Mouse (Mus musculus): ENCODE measurements around the gene Sema3b. TPM values are rescaled to one million over a fixed set of nuclear protein-coding genes. Genes with fewer than 3 reads are reported as not detected.
A peak's percentile ranks its signal among the peaks of the same experiment; 100 is the strongest.

The Sema3b gene
- total RNA-seq, 2 experiments from 2014 or later = 16.2 to 18.8 TPM

DNA sequence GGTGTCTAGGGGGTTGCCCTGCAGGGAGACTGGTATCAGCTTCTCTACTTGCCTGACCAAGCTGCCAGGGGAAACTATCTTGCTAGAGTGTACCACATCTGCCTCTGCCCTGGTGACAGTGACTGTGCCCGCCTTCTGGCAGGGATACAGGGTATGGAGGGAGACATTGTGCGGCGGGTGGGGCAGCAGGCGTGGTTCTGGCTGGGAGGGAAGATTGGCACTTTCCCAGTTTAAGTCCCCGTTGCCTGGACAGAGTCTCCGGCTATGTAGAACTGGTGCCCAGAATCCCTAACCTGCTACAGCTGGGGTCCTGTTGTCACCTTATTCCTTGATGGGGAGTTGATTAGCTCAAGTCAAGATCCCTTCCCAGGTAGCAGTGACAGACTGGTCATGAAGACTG lies 23.4 kb upstream of the Sema3b start:
- peak; percentile 77 for DNase-seq

DNA sequence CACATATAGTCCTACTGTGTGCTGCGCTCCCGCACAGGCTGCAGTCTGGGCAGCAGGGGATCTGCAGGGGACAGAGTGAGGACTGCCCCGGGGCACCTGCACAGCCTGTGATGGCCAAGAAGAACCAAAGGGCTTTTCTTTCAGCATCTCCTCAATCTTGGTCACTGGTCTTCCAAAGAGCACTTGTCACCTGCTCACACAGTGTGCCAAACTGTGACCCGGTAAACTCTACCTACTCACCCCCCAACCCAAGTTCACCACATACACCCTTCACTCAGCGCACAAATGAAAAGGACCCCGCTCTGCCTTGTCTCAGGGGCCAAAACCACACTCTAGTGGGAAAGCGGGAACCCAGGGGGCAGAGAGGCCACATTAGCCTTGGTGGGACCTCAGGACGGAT lies 22.8 kb upstream of the Sema3b start:
- DNase-seq = no peak

- DNase-seq = no peak
Observed at GRCm38 (mm10) chr9:107631311-107631826, 22.3 kb upstream of the Sema3b start.

- no peak for DNase-seq
Observed at GRCm38 (mm10) chr9:107630576-107630975, 21.5 kb upstream of the Sema3b start.

DNA sequence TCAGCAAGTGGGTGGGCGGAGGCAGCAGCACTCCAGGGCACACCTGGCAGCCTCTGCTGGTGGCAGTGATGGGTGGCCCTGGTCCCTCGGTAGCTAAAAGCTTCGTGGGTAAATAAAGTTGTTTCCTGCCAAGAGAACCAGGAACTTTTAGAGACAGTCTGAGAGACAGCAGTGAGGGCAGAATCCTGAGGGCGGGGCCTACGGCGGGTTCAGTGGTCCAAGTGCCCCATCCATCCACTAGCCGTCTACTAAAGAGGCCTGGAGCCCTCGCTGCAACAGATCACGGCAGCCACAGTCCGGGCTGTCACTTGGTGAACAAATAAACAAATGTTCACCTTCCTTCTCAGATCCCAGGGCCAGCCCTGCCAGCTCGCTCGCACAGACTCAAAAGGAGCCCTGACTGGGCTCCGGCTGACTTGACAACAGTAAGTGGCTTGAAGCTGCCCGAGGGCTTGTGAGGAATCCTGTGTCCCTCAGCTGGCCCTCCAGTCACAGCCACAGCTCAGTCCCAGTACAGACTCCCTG lies 20.9 kb upstream of the Sema3b start:
- DNase-seq = no peak

GRCm38 (mm10) chr9:107629411-107629730 lies 20.3 kb upstream of the Sema3b start:
- no peak for DNase-seq

DNA sequence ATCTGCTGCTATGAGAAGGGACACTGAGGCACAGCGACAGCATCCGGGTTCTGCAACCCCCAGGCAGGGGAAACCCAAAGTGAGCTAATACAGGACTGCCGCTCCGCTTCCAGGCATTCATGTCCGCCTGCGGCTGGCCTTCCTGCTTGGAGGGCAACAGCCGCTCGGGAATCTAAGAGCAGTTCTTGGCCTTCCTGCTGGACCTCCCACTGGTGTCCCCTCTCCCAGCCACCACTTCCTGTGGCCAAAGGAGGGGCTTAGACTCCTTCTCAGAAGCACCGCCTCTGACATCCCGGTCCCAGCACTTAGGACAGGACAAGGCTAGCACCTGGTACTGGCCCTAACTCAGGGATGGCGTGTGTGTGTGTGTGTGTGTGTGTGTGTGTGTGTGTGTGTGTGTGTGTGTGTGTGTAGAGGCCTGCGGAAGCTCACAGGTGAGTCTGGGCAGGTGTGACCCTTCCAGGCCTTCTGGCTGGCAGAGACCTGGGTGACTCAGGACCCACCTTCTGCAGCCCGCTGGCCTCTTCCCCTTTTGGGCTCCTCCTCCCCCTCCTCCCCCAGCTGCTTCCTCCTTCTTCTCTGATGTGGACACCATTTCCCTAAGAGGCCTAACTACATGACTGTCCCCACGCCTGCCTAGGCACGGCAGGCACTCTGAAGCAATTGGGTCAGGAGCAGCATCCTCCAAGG lies 19.8 kb upstream of the Sema3b start:
- peak; percentile 69 for DNase-seq

DNA sequence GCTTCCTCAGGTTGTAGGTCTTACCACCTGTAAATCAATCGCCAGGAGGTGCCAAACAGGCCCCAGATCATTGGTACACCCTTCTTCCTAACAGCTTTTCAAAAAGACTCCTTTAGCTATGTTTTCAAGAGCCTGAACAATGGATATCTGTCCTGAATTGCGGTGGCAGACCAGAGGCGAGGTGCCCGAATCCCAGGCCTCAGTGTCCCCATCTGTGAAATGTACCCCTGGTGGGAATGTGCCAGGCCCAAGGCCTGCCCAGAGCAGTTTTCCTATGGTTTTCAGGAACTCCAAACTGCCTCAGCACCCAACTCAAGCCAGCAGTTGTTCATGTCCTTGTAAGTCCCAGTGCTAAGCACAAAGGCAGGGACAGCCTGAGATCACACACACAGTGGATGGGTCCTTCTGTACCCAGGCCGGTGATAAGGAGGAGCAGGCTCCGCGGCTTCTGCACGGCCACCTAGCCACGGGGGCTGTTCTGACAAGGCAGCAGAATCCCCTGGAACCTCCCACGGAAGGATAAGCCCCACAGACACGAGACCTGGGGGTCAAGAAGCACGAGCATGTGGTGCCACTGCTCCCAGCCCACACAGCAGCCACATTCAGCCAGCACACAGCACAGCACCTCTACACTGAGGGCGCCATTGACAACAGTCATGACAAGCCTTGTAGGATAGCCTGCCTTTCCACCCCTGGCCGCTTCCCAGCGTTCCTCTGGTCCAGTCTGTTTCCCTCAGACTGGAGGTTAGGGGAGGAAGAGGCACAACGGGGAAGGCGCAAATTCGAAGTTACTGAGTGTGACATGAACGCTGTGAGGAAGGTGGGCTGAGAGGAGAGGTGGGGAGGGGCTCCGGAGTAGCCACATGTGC lies 18.6 kb upstream of the Sema3b start:
- no peak for DNase-seq

DNA sequence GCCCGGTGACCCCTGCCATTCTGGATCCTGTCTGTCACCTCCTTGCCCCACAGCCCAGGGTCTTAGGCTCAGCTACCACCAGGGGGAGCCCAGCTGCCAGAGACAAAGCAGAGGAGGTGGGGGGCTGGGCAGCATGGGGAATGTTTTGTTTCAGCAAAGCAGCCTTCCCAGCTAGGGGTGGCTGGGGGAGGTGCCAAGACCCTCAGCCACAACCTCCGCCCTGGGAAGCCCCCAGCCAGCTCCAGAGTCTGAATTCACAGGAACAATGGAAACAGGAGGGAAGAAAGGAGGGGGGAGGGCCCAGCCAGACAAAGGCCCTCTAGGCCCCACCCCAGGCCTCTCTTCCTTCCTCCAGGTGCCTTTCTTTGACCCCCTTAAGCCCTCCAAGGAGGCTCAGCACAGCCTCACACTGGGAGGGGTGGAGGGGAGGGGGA lies 17.8 kb upstream of the Sema3b start:
- peak; percentile 95 for DNase-seq

- DNase-seq = no peak
Observed at GRCm38 (mm10) chr9:107626158-107626843, 17.3 kb upstream of the Sema3b start.

DNA sequence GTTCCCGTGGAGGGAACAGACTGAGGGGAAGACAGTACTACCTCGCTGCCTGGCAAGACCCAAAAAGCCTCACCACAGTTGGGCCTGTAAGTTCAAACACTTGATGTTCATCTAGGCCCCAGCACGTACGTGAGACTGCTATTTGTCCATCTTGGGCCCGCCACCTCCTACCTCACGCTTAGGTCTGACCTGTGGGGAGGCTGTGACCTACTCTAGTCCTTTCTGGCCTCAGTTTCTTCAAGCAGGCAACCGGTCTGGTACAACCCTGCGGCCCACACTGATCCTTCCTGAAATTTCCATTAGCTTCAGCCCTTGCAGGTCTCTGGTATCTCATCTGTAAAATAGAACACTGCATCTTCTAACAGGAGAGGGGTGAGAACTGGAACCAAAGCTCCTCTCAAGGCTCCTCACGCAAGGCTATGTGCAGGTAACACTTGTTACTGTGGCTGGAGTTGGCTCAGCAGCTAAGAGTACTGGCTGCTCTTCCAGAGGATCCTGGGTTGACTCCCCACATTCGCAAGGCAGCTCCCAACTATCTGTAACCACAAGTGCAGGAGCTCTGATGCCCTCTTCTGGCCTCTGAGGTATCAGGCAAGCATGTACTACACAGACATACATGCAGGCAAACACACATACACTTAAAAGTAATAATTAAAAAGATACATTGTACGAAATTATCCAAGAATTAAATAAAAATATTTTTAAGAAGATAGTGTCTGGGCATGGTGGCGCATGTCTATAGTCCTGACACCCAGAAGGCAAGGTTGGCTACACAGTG lies 16.5 kb upstream of the Sema3b start:
- no peak for DNase-seq

DNA sequence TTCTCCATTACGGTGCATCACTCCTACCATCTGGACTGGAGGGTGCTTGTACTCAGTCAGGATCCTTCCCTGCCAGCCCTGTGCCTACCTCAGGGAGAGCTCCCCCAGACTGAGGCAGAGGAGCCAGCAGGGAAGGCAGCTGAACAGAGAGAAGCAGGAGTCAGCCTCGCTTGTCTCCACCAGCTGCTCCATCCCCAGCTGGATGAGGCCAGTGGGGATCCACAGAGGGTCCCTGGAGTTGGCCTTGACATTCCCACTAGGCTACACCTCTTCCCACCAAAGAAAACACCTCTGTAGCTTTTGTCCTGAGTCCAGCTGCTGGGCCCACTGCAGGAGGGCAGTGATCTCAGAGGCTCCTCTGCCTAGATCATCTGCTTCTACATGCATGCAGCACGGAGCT lies 15.9 kb upstream of the Sema3b start:
- no peak for DNase-seq

- DNase-seq = no peak
Observed at GRCm38 (mm10) chr9:107624539-107624938, 15.5 kb upstream of the Sema3b start.

DNA sequence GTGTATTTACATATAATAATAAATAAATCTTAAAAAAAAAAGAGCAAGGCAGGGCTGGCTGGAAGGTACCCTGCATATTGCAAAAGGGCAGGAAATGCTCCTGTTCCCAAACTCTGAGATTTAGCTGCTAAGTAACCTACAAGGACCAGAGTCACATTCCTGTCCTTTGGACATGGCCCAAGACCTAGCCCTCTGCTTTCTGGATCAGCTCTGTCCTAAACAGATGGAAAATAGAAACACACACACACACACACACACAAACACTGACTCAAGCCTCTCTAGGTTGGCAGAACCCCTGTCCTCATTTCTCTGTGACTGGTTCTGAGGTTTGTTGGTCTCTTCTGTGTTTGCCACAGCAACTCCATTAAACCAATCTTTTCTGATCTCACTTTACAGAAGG lies 11.9 kb upstream of the Sema3b start:
- DNase-seq = no peak

DNA sequence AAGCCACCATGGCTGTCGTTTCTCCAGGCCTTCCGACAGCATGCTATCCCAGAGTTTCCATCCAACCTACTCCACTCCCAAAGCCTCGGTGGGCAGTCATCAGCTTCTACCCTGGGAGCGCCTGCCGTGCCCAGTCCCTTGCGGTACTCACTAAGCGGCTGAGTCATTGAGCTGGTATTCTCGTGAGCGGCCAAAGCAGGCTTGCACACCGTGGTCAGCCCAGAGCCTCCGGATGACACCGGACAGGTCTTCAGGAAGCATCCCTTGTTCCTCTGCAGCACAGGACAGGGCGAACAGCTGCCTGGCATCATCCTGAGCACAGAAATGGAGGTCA lies 10.5 kb upstream of the Sema3b start:
- peak; percentile 64 for DNase-seq

GRCm38 (mm10) chr9:107618778-107619545 lies 9.9 kb upstream of the Sema3b start:
- DNase-seq = peak; percentile 75

DNA sequence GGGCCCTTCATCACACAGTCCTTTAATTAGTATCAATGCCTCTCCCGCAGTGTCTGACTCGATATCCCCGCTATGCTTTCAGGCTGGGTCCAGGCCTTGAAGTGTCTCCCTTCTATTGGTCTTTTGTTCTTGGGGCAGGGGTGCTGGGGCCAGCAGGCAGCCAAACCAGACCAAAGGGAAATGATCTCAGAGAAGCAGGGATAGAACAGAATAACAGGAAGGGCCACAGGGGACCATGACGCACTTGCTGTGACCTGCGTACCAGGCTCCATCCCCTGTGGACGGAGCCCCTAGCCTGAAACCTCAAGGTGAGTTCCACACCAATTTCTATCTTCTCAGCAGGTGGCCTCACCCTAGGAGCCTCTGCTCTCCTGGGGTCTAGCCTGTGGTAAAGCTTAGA lies 9.1 kb upstream of the Sema3b start:
- no peak for DNase-seq

- no peak for DNase-seq
Observed at GRCm38 (mm10) chr9:107617461-107617860, 8.4 kb upstream of the Sema3b start.

- no peak for DNase-seq
Observed at GRCm38 (mm10) chr9:107615035-107615434, 6.0 kb upstream of the Sema3b start.

DNA sequence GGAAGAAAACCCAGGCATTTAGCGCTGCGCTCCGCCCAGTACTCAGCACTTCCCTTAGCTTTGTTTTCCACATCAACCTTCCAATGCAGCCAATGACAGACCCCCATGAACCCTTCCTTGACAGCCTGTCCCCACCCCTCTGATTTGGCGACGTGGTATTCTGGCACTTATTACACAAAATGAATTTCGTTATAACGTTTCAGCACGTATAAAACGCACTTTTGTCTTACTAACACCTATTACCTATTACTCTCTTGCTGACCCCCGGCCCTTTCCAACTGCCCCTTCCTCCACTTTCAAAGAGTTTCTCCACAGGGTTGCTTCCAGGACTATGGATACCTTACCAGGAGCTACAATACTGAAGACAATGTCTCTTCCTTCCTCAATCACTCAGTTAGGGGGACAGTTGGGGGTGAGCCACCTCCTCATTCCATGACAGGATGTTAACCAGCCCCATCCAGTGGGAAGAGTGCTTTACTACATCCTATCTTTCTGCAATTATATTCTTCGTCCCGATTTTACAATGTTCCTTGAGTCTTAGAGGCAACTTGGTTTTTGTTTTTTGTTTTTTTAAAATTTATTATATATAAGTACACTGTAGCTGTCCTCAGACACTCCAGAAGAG lies 4.0 kb upstream of the Sema3b start:
- peak; percentile 56 for DNase-seq

All from heart, postnatal 4 days (tissue).